Mouse (Mus musculus): Measurements from ENCODE around the gene Homez.

- TF ChIP-seq POLR2A (IDR thresholded peaks at IDR 0.05; ENCODE audit: insufficient read length, low read depth) (no peak), TCF12 (IDR thresholded peaks at IDR 0.05; ENCODE audit: insufficient read depth, poor library complexity, severe bottlenecking) (no peak), E2F4 (IDR thresholded peaks at IDR 0.05; ENCODE audit: insufficient read depth) (no peak), POLR2AphosphoS2 (IDR thresholded peaks at IDR 0.05; ENCODE audit: insufficient read length, low read depth) (no peak), MAX (IDR thresholded peaks at IDR 0.05; ENCODE audit: low read depth) (no peak)
Observed at GRCm38 (mm10) chr14:54885309-54885708, 14.5 kb upstream of the Homez start.

All from myocyte (in vitro differentiated cells).